27 mouse cellular contexts compared by ENCODE assay signal in genomic region chr3:107214606-107215005, GRCm38 (mm10). TPM values are rescaled to one million over a fixed set of nuclear protein-coding genes. Genes with fewer than 3 reads are reported as not detected.
DNase-seq lines count a peak whose midpoint lies in the region; ATAC-seq and TF ChIP-seq lines count a peak whose summit lies in the region.
"Had no signal": no experiment of that assay in that cellular context is flagged by ENCODE, and none has a peak within 500 bp of the region (broad histone marks: within the 10 kb centered on the region; RNA-seq: fewer than 3 reads in every experiment).

No protein-coding gene starts in this region.

- H3K9me3 ChIP-seq in stomach, postnatal 0 days (ENCODE audit: control insufficient read depth, low read length) = no peaks in the 10 kb centered on the region
- H3K9me3 ChIP-seq: embryonic facial prominence, embryonic 10.5 days; embryonic facial prominence, embryonic 12.5 days; forebrain, embryonic 13.5 days; forebrain, embryonic 15.5 days; G1E had no signal

- no peak overlapping the region for H3K4me3 ChIP-seq in stomach, postnatal 0 days (ENCODE audit: low read depth, low read length)
- H3K4me3 ChIP-seq: embryonic facial prominence, embryonic 10.5 days; embryonic facial prominence, embryonic 12.5 days; forebrain, embryonic 13.5 days; forebrain, embryonic 15.5 days had no signal

- peak; percentile 69; the same call in 1 of the 2 replicates for ATAC-seq in frontal cortex, adult (ENCODE audit: low TSS enrichment)
- ATAC-seq in stomach, postnatal 0 days (ENCODE audit: low FRiP score, low TSS enrichment) = 0 out of 2 replicates have a peak, but pooled peaks have one; percentile 1
- ATAC-seq: activated CD4-positive, CD25-positive, alpha-beta regulatory T cell, adult 4 months; CD4-positive, CD25-positive, alpha-beta regulatory T cell, adult 4 months; forebrain, embryonic 13.5 days; forebrain, embryonic 15.5 days; forebrain, postnatal 0 days; Patski had no signal

- no peaks in the 10 kb centered on the region for H3K36me3 ChIP-seq in stomach, postnatal 0 days (ENCODE audit: control insufficient read depth, insufficient read depth, low read length)
- H3K36me3 ChIP-seq: embryonic facial prominence, embryonic 10.5 days; embryonic facial prominence, embryonic 12.5 days; forebrain, embryonic 15.5 days; G1E had no signal

- no peak for TF ChIP-seq EP300 in stomach, postnatal 0 days (optimal IDR thresholded peaks at IDR 0.05)

- 62% methylated on average over 5 of the region's 5 CpGs for WGBS in stomach, postnatal 0 days

- no peak for DNase-seq in frontal cortex, postnatal 14 days (ENCODE audit: low spot score in 2 of 2)
- DNase-seq in brain, adult 2 months (ENCODE audit: low read depth, low spot score) = peak; percentile 55
- DNase-seq in stomach, postnatal 0 days (ENCODE audit: low spot score) = no peak
- DNase-seq in cerebellum, adult 18-20 months = no peak
- DNase-seq: adrenal gland, adult 8-10 months; adrenal gland, postnatal 14 days; adrenal gland, postnatal 36 days; B cell, adult 2 months; cerebellum, adult 11 months; cerebellum, adult 2 months; cerebellum, adult 9-10 months; cerebellum, postnatal 10 days; cerebellum, postnatal 25 days; forebrain, postnatal 0 days had no signal

- TF ChIP-seq CTCF in stomach, postnatal 0 days (IDR thresholded peaks at IDR 0.05; ENCODE audit: low read depth) = no peak

- no peak overlapping the region for H3K4me2 ChIP-seq in stomach, postnatal 0 days (replicated peaks; ENCODE audit: low read depth)
- H3K4me2 ChIP-seq: embryonic facial prominence, embryonic 12.5 days; forebrain, embryonic 13.5 days; forebrain, embryonic 15.5 days had no signal

- H3K27me3 ChIP-seq in stomach, postnatal 0 days (ENCODE audit: control insufficient read depth, insufficient read depth, low read length) = no peaks in the 10 kb centered on the region
- H3K27me3 ChIP-seq: embryonic facial prominence, embryonic 12.5 days; forebrain, embryonic 13.5 days; forebrain, embryonic 15.5 days had no signal

- no peaks in the 10 kb centered on the region for H3K4me1 ChIP-seq in stomach, postnatal 0 days (replicated peaks; ENCODE audit: control insufficient read depth, insufficient read depth)
- H3K4me1 ChIP-seq: embryonic facial prominence, embryonic 10.5 days; embryonic facial prominence, embryonic 12.5 days; forebrain, embryonic 13.5 days; forebrain, embryonic 15.5 days had no signal

- H3K9ac ChIP-seq in stomach, postnatal 0 days (ENCODE audit: low read length) = no peak overlapping the region; the same call in 1 of the 2 replicates
- H3K9ac ChIP-seq: embryonic facial prominence, embryonic 12.5 days; forebrain, embryonic 13.5 days; forebrain, embryonic 15.5 days; forebrain, postnatal 0 days had no signal

- H3K27ac ChIP-seq in stomach, postnatal 0 days (replicated peaks) = no peak overlapping the region
- H3K27ac ChIP-seq: embryonic facial prominence, embryonic 10.5 days; embryonic facial prominence, embryonic 12.5 days; forebrain, embryonic 13.5 days; forebrain, embryonic 15.5 days had no signal

RNA-seq across cellular contexts. Expression of gene Cym, which starts 6.9 kb away (rescaled TPM):
- 69,611 and 75,506 TPM in 2 replicates for polyA plus RNA-seq in stomach, postnatal 0 days (2015; fragmentation: Nextera tagmentation; extraction: Ambion mirVana)
- polyA plus RNA-seq: cerebellum, adult 2 months; embryonic facial prominence, embryonic 14.5 days; forebrain, embryonic 11.5 days; forebrain, postnatal 0 days; G1E; Patski had no signal

RNA-seq across cellular contexts. Expression of gene A630076J17Rik, which starts 15.8 kb away (rescaled TPM):
- polyA plus RNA-seq in stomach, postnatal 0 days (2015; fragmentation: Nextera tagmentation; extraction: Ambion mirVana) = 28.1 and 32.7 TPM in 2 replicates
- polyA plus RNA-seq: activated CD4-positive, CD25-positive, alpha-beta regulatory T cell, adult 4 months; brain, embryonic 14.5 days; CD4-positive, CD25-positive, alpha-beta regulatory T cell, adult 4 months; cerebellum, adult 2 months; cortical plate, adult 2 months; embryonic facial prominence, embryonic 10.5 days; embryonic facial prominence, embryonic 12.5 days; embryonic facial prominence, embryonic 14.5 days; forebrain, embryonic 11.5 days; forebrain, embryonic 13.5 days; forebrain, embryonic 15.5 days; forebrain, postnatal 0 days; G1E; Patski had no signal

RNA-seq across cellular contexts. Expression of gene Prok1, which starts 24.9 kb away (rescaled TPM):
- polyA plus RNA-seq in stomach, postnatal 0 days (2015; fragmentation: Nextera tagmentation; extraction: Ambion mirVana) = 10.5 and 11.3 TPM in 2 replicates
- polyA plus RNA-seq: CD4-positive, CD25-positive, alpha-beta regulatory T cell, adult 4 months; embryonic facial prominence, embryonic 10.5 days; embryonic facial prominence, embryonic 12.5 days; embryonic facial prominence, embryonic 14.5 days; forebrain, embryonic 11.5 days; forebrain, embryonic 13.5 days; forebrain, embryonic 15.5 days; Patski had no signal

RNA-seq across cellular contexts. Expression of gene Kcna10, which starts 31.8 kb away (rescaled TPM):
- polyA plus RNA-seq in stomach, postnatal 0 days (2015; fragmentation: Nextera tagmentation; extraction: Ambion mirVana) = not detected in 2 replicates
- polyA plus RNA-seq: activated CD4-positive, CD25-positive, alpha-beta regulatory T cell, adult 4 months; brain, embryonic 14.5 days; CD4-positive, CD25-positive, alpha-beta regulatory T cell, adult 4 months; embryonic facial prominence, embryonic 10.5 days; embryonic facial prominence, embryonic 12.5 days; embryonic facial prominence, embryonic 14.5 days; forebrain, embryonic 11.5 days; forebrain, embryonic 13.5 days; forebrain, embryonic 15.5 days; forebrain, postnatal 0 days; G1E; Patski had no signal
